Mouse (Mus musculus) G1E (cell line): ENCODE measurements around the gene Ext2. TPM values are rescaled to one million over a fixed set of nuclear protein-coding genes. Genes with fewer than 3 reads are reported as not detected.

Experiments
- ATAC-seq: 2 replicates; pipeline ENCODE4 v1.8.0; 2016; ENCODE audit warnings: mild to moderate bottlenecking; ENCODE audit not compliant: insufficient number of reproducible peaks, poor library complexity, low FRiP score, severe bottlenecking; ENCODE audit errors: extremely low read depth
- DNase-seq: peaks from one replicate; pipeline ENCODE4 v3.0.0; 2012; ENCODE audit warnings: low spot score
- H3K27me3 ChIP-seq: 2 replicates; pipeline ENCODE4 v1.6.1; 2012; ENCODE audit warnings: mild to moderate bottlenecking, low read length, inconsistent platforms; ENCODE audit not compliant: insufficient read depth
- H3K36me3 ChIP-seq: replicated peaks from 2 replicates; pipeline ENCODE3; 2012; ENCODE audit warnings: mild to moderate bottlenecking, inconsistent platforms
- H3K4me1 ChIP-seq: 2 replicates; pipeline ENCODE4 v1.6.1; 2012; ENCODE audit warnings: low read depth, low read length, inconsistent platforms, mixed read lengths; ENCODE audit not compliant: insufficient read depth
- H3K4me3 ChIP-seq: 2 replicates; pipeline ENCODE4 v1.5.1; 2012; ENCODE audit warnings: low read depth, mild to moderate bottlenecking, inconsistent platforms, low read length, moderate library complexity, mixed read lengths
- H3K9me3 ChIP-seq: replicated peaks from 2 replicates; pipeline ENCODE4 v1.6.1; 2012; ENCODE audit warnings: inconsistent platforms
- CTCF ChIP-seq: IDR thresholded peaks from 2 replicates; pipeline ENCODE4 v1.5.1; 2012; ENCODE audit warnings: low read depth, low read length, inconsistent platforms, mixed read lengths
- GATA1 ChIP-seq: IDR thresholded peaks from 2 replicates; pipeline ENCODE4 v1.6.1; 2012; ENCODE audit warnings: borderline replicate concordance, low read length, inconsistent platforms, mixed read lengths
- GATA2 ChIP-seq: IDR thresholded peaks from 2 replicates; pipeline ENCODE4 v1.6.1; 2012; ENCODE audit warnings: low read depth, low read length, inconsistent platforms, borderline replicate concordance
- POLR2AphosphoS5 ChIP-seq: IDR thresholded peaks from 2 replicates; pipeline ENCODE4 v1.6.1; 2012; ENCODE audit warnings: low read depth, low read length, inconsistent platforms; ENCODE audit not compliant: insufficient replicate concordance
- TAL1 ChIP-seq: conservative IDR thresholded peaks from 2 replicates; pipeline ENCODE4 v1.6.1; 2012; ENCODE audit warnings: low read depth, low read length, inconsistent platforms, mixed read lengths
- polyA plus RNA-seq: library from polyadenylated mRNA; stranded (reverse); fragments of >175 nt; gene quantifications from 2 replicates; pipeline ENCODE4 v1.2.3, GENCODE M21; 2012
- total RNA-seq, 2 experiments: library from RNA; stranded (forward) in 1 of 2; stranded (reverse) in 1 of 2; fragments of 200-1000 nt in 1 of 2; fragments of >200 nt in 1 of 2; fragmentation: Nextera tagmentation in 1 of 2; gene quantifications; 2 replicates each; pipeline ENCODE4 v1.2.3; 2014 to 2017

The Ext2 gene
- total and polyA plus RNA-seq, 3 experiments, result 22.9 to 42.6 (median 25.0) TPM

DNA sequence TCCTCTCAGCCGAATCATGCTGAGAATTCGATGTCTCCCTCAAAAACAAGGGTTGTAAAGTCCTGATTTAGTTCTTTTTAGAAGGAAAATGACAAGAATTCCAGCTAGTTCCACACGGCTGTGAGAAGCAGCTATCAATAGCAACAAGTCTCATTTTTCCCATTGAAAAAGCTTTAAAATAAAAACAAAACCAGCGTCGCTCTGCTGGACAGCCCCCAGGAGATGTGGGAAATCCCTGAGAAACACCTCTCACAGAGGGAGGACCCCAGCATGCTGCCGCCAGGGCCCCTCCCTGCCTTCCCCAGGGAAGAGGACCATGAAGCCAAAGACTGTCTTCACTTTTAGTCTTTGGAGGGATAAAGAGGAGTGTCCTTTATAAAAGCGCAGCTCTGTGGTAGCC, 21.3 kb downstream of the Ext2 start:
- DNase-seq, result no peak
- Histone ChIP-seq H3K36me3 (peaks cover 93% of the 10 kb centered on the region), H3K4me3 (no peak overlapping the region), H3K4me1 (peaks cover 2% of the 10 kb centered on the region; the same call in 1 of the 2 replicates), H3K9me3 (no peaks in the 10 kb centered on the region), H3K27me3 (no peaks in the 10 kb centered on the region)
- ATAC-seq, result no peak
- TF ChIP-seq GATA1 (no peak), CTCF (no peak), TAL1 (no peak), GATA2 (no peak), POLR2AphosphoS5 (no peak)

DNA sequence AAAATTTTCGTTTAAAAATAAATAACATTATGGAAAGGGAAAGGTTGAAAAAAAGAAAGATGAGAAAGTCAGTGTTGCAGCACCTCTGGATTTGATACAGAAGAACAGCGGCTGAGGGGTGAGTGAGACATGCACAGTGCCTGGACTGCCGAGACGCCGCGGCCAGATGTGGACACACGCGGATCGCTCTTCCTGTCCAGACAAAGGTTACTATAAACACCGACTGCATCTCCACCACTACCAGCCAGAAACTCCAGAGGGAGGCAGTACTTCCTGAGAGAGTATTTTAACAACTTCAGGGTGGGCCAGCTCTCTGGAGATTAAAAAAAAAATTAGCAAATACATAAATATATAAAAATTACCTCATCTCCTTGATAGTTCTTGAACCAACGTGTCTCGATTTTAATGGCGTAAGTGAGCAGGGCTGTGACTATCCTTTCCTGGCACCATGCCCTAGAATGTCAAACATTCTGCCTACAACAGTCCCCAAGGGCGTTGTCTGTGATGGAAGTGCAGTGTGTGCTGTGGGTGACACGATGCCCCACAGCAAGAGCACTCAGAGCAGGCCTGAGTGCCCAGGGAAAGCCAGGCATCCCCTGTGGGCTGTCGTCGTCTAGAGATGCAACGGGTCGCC, 25.1 kb downstream of the Ext2 start:
- Histone ChIP-seq H3K4me1 (no peaks in the 10 kb centered on the region), H3K36me3 (peaks cover 96% of the 10 kb centered on the region), H3K27me3 (no peaks in the 10 kb centered on the region), H3K9me3 (no peaks in the 10 kb centered on the region), H3K4me3 (no peak overlapping the region)
- no peak for DNase-seq
- no peak for ATAC-seq
- TF ChIP-seq POLR2AphosphoS5 (no peak), GATA1 (no peak), CTCF (no peak), GATA2 (no peak), TAL1 (no peak)

GRCm38 (mm10) chr2:93794375-93794774, 28.0 kb downstream of the Ext2 start:
- Histone ChIP-seq H3K9me3 (no peaks in the 10 kb centered on the region), H3K36me3 (peaks cover 92% of the 10 kb centered on the region), H3K27me3 (no peaks in the 10 kb centered on the region), H3K4me1 (no peaks in the 10 kb centered on the region), H3K4me3 (no peak overlapping the region)
- TF ChIP-seq POLR2AphosphoS5 (no peak), CTCF (no peak), GATA2 (no peak), GATA1 (no peak), TAL1 (no peak)
- no peak for DNase-seq
- no peak for ATAC-seq

- Histone ChIP-seq H3K27me3 (no peaks in the 10 kb centered on the region), H3K9me3 (no peaks in the 10 kb centered on the region), H3K36me3 (peaks cover 94% of the 10 kb centered on the region), H3K4me1 (no peaks in the 10 kb centered on the region; the same call in 1 of the 2 replicates), H3K4me3 (no peak overlapping the region)
- TF ChIP-seq GATA1, result no peak
- TF ChIP-seq POLR2AphosphoS5, result no peak
- no peak for TF ChIP-seq GATA2
- no peak for TF ChIP-seq CTCF
- TF ChIP-seq TAL1, result no peak
- ATAC-seq, result no peak
- DNase-seq, result no peak
Measured at GRCm38 (mm10) chr2:93791516-93792499, 30.6 kb downstream of the Ext2 start.

GRCm38 (mm10) chr2:93790798-93791345, 31.5 kb downstream of the Ext2 start:
- no peak for TF ChIP-seq GATA1
- TF ChIP-seq GATA2, result no peak
- peaks cover 92% of the 10 kb centered on the region for H3K36me3 ChIP-seq
- no peaks in the 10 kb centered on the region; the same call in 1 of the 2 replicates for H3K4me1 ChIP-seq
- DNase-seq (no peak), ATAC-seq (no peak)
- no peaks in the 10 kb centered on the region for H3K27me3 ChIP-seq
- H3K4me3 ChIP-seq, result no peak overlapping the region
- no peaks in the 10 kb centered on the region for H3K9me3 ChIP-seq

GRCm38 (mm10) chr2:93788557-93788956, 33.8 kb downstream of the Ext2 start:
- H3K27me3 ChIP-seq, result no peaks in the 10 kb centered on the region
- H3K4me3 ChIP-seq, result no peak overlapping the region
- TF ChIP-seq CTCF (no peak), POLR2AphosphoS5 (no peak), GATA1 (no peak), TAL1 (no peak), GATA2 (no peak)
- DNase-seq (no peak), ATAC-seq (no peak)
- no peaks in the 10 kb centered on the region; the same call in 1 of the 2 replicates for H3K4me1 ChIP-seq
- peaks cover 91% of the 10 kb centered on the region for H3K36me3 ChIP-seq
- no peaks in the 10 kb centered on the region for H3K9me3 ChIP-seq
